Mouse (Mus musculus): Measurements from ENCODE around the gene Gm37240. TPM values are rescaled to one million over a fixed set of nuclear protein-coding genes. Genes with fewer than 3 reads are reported as not detected.

Gm37240 gene
- total RNA-seq (2023), result 0.14 TPM in 1 of 2 replicates, not detected in the other

DNA sequence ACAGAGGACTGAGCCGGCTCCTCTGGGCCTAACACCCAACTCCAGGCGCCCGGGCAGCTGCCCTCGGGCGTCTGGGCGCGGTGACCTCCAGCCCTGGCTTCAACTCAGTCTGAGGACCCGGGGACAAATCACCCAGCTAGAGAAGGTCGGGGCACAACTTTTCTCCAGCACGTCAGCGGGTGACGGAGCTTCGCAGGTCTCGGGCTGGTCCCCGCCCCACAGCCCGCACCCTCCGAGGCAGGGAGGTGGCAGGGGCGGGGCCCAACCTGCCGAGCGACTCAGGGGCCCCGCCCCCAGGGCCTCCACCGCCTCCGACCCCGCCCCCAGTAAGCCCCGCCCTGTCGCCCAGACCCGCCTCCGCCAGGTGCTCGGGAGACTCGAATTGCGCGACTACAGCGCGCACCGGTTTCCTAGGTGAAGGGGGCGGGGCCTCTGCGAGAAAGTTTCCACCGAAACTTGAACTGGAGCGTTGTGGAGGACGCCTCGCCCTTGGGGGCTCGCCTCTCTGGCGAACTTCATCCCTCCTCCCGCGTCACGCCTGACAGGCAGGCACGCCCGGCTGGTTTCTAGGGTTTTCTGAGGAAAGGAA lies at the start of gene Gm37240, which contains the start of gene Glt28d2:
Gene Gm37240 (minus strand): TSS at position 280 of the 589 bp plus-strand sequence.
Gene Glt28d2 (minus strand): TSS at position 278 of the 589 bp plus-strand sequence.

DNA sequence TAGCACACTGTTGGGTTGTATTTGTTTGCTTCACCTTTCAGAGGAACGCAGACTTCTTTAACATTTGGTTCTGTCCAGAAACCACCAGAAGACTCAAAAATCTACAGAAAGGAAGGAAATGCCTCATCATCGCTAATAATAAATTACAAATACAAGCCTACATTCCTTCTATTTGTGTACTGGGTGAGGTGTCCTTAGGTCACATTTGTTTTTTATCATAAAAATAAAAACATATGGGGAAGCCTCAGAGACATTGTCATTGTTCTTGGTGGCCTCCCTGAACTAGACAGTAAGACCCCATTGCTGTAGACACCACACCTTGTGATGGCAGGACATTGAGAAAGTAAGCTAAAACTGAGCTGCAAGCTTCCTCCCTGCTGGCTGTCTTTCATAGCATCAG lies 70.1 kb downstream of the Gm37240 start, which contains the start of gene Fam160a1:
Gene Fam160a1 (minus strand): TSS at position 101 of the 400 bp plus-strand sequence.

DNA sequence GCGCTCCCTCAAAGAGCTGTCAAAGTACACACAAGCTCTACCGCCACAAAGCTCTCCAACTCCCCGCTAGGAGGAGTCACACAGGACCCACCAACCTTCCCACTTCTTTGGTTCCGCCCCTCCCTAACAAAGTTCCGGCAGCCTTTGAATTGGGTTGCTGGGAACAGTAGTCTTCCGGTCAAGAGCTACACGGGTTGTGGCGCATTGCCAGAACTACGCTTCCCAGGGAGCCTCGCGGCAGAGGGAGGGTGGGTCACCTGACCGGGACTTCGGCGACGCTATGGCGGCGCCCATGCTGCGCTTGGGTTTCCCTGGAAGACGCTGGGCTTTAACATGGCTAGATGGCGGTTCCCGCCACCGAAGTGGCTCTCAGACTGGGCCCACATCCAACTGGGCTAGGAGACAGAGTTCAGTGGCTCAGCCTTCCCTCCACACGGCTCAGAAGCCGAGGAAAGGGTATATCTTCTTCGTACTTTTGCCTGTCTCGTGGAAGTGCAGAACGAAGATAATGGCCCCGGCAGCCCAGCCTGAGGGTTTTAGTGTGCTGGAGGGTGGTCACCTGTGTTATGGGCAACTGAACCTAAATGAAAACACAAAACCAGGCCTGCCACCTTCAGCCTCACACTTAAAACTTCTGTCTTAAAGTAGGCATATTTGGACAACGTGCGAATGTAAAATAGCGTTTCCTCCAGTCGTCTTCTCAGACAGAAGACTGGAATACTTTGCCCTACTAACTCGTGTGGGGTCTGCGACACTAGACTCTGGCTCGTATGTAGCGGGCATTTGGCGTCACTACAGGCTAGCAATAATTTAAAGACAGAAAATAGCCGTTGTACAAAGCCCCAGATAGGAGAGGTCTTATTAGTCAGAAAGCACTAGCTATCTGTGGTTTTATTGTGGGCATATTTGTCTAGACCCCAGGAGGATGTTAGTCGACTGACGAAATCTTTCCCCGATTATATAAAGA lies 313.2 kb downstream of the Gm37240 start, which contains the start of gene Gatb:
Gene Gatb (plus strand): TSS at position 256 of the 967 bp plus-strand sequence.

DNA sequence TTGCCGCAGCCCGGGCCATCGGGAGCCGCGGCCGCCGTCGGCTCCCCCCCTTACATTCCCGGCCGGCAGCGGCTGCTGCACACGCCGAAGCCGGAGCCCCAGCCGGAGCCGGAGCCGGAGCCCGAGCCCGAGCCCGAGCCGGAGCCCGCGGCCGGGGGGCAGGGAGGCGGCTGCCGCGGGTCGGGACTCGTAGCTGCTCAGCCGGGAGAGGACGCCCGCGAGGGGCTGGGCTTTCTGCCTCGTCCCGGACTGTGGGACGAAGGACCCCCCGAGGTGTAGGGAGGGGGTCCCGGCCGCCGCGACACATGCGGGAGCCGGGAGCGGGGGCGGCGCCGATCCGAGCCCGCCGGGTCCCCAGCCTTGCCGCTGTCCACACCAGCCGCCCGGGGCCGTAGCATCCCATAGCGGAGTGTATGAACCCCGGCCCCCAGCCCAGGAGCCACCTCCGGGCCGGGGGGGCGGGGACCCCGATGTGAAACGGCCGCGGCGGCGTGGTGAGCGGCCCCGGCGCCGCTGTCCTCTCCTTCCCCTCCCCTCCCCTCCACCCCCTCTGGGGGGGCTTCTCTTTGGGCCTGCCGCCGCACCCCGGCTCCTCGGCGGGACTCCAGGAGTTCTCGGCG lies 1072.4 kb downstream of the Gm37240 start, which contains the start of gene Fbxw7:
Gene Fbxw7 (plus strand): TSS at position 507 of the 620 bp plus-strand sequence.

DNA sequence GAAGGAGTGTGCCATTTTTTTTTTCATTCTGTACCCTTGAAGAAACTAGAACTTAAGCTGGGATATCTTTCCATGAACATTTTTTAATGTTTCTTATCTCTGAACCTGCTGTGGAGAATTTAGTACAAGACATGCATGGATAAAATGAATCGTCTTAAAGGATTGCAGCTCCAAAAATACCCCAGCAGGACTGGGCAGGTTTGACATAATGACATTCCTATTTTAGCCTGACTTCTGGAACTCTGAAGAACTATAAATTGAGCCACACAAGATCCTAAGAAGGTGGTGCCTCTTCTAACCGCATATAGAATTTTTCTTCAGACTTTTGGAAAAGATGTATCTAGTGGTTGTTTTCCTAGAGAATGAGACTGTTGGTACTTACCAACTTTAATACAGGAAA lies 1294.0 kb downstream of the Gm37240 start, which contains the start of gene Tigd4:
Gene Tigd4 (plus strand): TSS at position 301 of the 400 bp plus-strand sequence.

DNA sequence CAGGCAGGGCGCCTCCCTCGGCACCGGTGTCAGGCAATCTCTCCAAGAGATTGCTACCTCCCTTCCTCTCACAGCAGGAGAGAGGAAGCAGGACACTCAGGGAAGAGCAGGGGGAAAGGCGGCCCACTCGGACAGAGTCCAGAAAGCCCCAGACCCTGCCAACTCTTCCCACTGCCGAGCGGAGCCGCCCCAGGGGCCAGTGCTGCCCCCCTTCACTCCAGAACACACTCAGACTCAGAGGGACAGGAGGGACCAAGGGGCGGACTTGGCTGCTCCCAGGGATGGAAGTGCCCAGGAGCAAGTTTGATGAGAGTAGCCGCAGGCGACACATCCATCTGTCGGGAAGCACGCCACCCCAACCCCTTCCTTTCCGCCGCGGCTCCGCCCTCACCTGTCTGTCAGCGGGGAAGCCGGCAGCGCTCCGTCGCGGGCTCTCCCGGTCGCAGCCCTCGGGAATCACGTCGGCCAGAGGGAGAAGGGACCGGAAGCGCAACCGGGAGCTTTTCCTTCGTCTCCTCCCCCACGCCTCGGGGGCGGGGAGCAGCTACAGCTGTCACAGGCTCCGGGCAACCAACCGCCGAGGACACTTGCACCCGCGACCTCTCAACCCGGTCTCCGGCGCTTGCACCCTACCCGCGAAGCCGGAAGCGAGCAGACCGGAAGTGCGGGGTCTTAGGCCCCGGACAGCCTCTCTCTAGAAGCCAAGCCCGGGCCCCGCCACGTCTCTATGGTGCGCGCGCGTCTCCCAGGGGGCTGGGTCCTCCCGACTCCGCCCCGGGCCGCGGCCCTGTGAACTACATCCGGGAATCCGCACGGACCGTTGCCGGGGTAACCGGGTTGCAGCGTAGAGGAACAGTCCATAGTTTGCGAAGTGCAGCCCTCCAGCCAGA lies 1305.0 kb downstream of the Gm37240 start, which contains the start of gene Arfip1:
Gene Arfip1 (minus strand): TSS at position 603 of the 890 bp plus-strand sequence.

DNA sequence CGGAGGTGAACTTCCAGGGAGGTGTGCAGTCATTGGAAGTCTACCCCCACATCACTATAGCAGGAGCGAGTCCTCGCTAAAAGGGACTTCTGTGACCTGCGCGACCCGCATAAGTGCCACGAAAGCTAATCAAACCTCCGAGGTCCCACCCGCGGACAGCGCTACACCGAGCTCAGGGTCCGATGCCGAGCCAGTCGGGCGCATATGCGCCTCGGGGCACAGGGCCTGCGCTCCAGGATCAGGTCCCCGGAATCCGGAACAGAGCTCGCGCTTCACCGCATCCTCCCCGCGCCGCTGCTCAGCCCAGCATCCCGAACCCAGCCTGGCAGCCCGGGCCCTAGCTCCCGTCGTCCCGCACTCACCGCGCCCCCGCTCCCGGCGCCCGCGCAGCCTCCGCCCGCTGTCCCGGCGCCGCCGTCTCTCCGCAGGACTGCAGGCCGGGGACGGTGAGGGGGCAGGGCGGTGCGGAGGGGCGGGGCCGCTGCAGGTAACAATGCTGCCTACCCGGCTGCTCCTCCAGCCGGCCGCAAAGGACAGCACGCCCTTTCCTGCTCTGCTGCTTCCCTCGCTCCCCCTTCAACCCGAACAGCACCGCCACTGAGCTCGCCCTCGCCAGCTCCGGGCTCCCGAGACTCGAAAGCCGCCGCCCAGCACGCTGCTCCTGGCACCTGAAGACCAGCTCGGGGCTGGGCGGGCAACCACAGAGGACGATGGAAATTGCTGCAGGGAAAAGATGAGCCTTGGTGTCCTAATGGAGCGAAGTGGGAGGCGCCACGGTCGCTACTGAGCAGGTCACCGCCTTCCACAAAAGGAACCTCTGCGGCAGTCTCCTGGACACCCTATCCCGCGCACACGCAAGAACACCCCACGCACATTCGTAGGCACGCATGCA lies 1407.1 kb downstream of the Gm37240 start, which contains the start of gene Fhdc1:
Gene Fhdc1 (minus strand): TSS at position 424 of the 892 bp plus-strand sequence.

Other genes with a start within 250 kb of the Gm37240 start
- gene Fam160a1, start 70.2 kb downstream of the Gm37240 start, total RNA-seq (2023), result 0.16 and 0.36 TPM in 2 replicates
- not detected in 2 replicates for gene Glt28d2, start within 50 bp of the Gm37240 start, total RNA-seq (2023)
- gene Sh3d19, start 83.6 kb upstream of the Gm37240 start, total RNA-seq (2023), result 0.16 and 0.39 TPM in 2 replicates
- gene Prss48, start 115.0 kb upstream of the Gm37240 start, total RNA-seq (2023), result not detected in 2 replicates